ENCODE assay signal across 18 mouse cellular contexts in genomic region chr2:158922766-158923165, GRCm38 (mm10).
DNase-seq lines count a peak whose midpoint lies in the region; ATAC-seq and TF ChIP-seq lines count a peak whose summit lies in the region.
"Had no signal": no experiment of that assay in that cellular context is flagged by ENCODE, and none has a peak within 500 bp of the region (broad histone marks: within the 10 kb centered on the region; RNA-seq: fewer than 3 reads in every experiment).

No protein-coding gene starts in this region.

- WGBS in hindbrain, embryonic 10.5 days = 56% methylated on average over 5 of the region's 5 CpGs
- WGBS in hindbrain, embryonic 16.5 days = 71% methylated on average over 5 of the region's 5 CpGs
- 42% methylated on average over 5 of the region's 5 CpGs for WGBS in limb, embryonic 10.5 days
- WGBS in liver, embryonic 11.5 days = 42% methylated on average over 5 of the region's 5 CpGs

- no peaks in the 10 kb centered on the region for H3K27me3 ChIP-seq in hindbrain, embryonic 10.5 days (ENCODE audit: insufficient read depth, poor library complexity, severe bottlenecking)
- no peaks in the 10 kb centered on the region for H3K27me3 ChIP-seq in hindbrain, embryonic 16.5 days (replicated peaks; ENCODE audit: control insufficient read depth, insufficient read depth, low read length)
- H3K27me3 ChIP-seq in E14TG2a.4 (ENCODE audit: insufficient read depth, low read length) = 0 out of 2 replicates have a peak, but pooled peaks cover 4% of the 10 kb centered on the region
- no peaks in the 10 kb centered on the region for H3K27me3 ChIP-seq in limb, embryonic 10.5 days (ENCODE audit: low read depth, poor library complexity, severe bottlenecking)
- no peaks in the 10 kb centered on the region for H3K27me3 ChIP-seq in liver, embryonic 11.5 days (replicated peaks; ENCODE audit: control insufficient read depth, insufficient read depth, low read length)
- H3K27me3 ChIP-seq: embryonic facial prominence, embryonic 15.5 days; forebrain, embryonic 13.5 days; liver, embryonic 12.5 days had no signal

- no peak overlapping the region for H3K4me3 ChIP-seq in hindbrain, embryonic 10.5 days
- no peak overlapping the region for H3K4me3 ChIP-seq in hindbrain, embryonic 16.5 days (ENCODE audit: low read length)
- H3K4me3 ChIP-seq in E14TG2a.4 (replicated peaks; ENCODE audit: low read length) = no peak overlapping the region
- H3K4me3 ChIP-seq in limb, embryonic 10.5 days = no peak overlapping the region
- H3K4me3 ChIP-seq in liver, embryonic 11.5 days (ENCODE audit: low read depth, low read length) = no peak overlapping the region
- H3K4me3 ChIP-seq: embryonic facial prominence, embryonic 15.5 days; forebrain, embryonic 13.5 days; liver, embryonic 12.5 days had no signal

- TF ChIP-seq CTCF in E14TG2a.4 (conservative IDR thresholded peaks at IDR 0.05; ENCODE audit: low read length) = 0 out of 2 replicates have a peak, but pooled peaks have one; percentile 3

- no peak for ATAC-seq in hindbrain, embryonic 16.5 days
- ATAC-seq in liver, embryonic 11.5 days (replicated peaks; ENCODE audit: low FRiP score) = no peak
- ATAC-seq: forebrain, embryonic 13.5 days; hindbrain, postnatal 0 days; liver, embryonic 12.5 days had no signal

- H3K27ac ChIP-seq in hindbrain, embryonic 10.5 days = no peak overlapping the region
- no peak overlapping the region for H3K27ac ChIP-seq in hindbrain, embryonic 16.5 days (ENCODE audit: low read depth, low read length)
- no peak overlapping the region for H3K27ac ChIP-seq in limb, embryonic 10.5 days
- H3K27ac ChIP-seq in liver, embryonic 11.5 days (ENCODE audit: low read depth, low read length) = no peak overlapping the region
- H3K27ac ChIP-seq: embryonic facial prominence, embryonic 15.5 days; forebrain, embryonic 13.5 days; hindbrain, postnatal 0 days; liver, embryonic 12.5 days; stomach, postnatal 0 days had no signal

- H3K36me3 ChIP-seq in hindbrain, embryonic 10.5 days = no peaks in the 10 kb centered on the region
- H3K36me3 ChIP-seq in hindbrain, embryonic 16.5 days (ENCODE audit: control insufficient read depth, insufficient read depth, low read length) = no peaks in the 10 kb centered on the region
- H3K36me3 ChIP-seq in E14TG2a.4 (ENCODE audit: insufficient read depth, low read length) = no peaks in the 10 kb centered on the region
- H3K36me3 ChIP-seq in limb, embryonic 10.5 days = no peaks in the 10 kb centered on the region
- no peaks in the 10 kb centered on the region for H3K36me3 ChIP-seq in liver, embryonic 11.5 days (ENCODE audit: control insufficient read depth, insufficient read depth, low read length)
- H3K36me3 ChIP-seq: embryonic facial prominence, embryonic 15.5 days; liver, embryonic 12.5 days had no signal

- DNase-seq in hindbrain, embryonic 10.5 days (ENCODE audit: low spot score) = peak; percentile 33
- DNase-seq in embryo, embryonic 10 days (ENCODE audit: low spot score) = peak; percentile 68
- DNase-seq in limb, embryonic 10.5 days (ENCODE audit: low spot score) = peak; percentile 60
- DNase-seq in testis, postnatal 14 days (ENCODE audit: low spot score) = no peak
- DNase-seq in liver, embryonic 11.5 days (ENCODE audit: low spot score) = no peak
- no peak for DNase-seq in heart, adult 11 months
- DNase-seq: adrenal gland, adult 8-10 months; cerebellum, adult 9-11 months; heart, adult 18-20 months; heart, postnatal 10 days; thymus, postnatal 36 days had no signal

- no peak overlapping the region for H3K9ac ChIP-seq in hindbrain, embryonic 16.5 days (ENCODE audit: low read depth, low read length)
- H3K9ac ChIP-seq in liver, embryonic 11.5 days (ENCODE audit: low read depth, low read length) = no peak overlapping the region
- H3K9ac ChIP-seq: embryonic facial prominence, embryonic 15.5 days; forebrain, embryonic 13.5 days; liver, embryonic 12.5 days had no signal

- peaks cover 12% of the 10 kb centered on the region for H3K4me1 ChIP-seq in hindbrain, embryonic 10.5 days (replicated peaks)
- no peaks in the 10 kb centered on the region for H3K4me1 ChIP-seq in hindbrain, embryonic 16.5 days (ENCODE audit: control insufficient read depth, insufficient read depth, low read depth, low read length)
- H3K4me1 ChIP-seq in E14TG2a.4 (replicated peaks; ENCODE audit: low read depth, low read length) = peaks cover 7% of the 10 kb centered on the region
- no peaks in the 10 kb centered on the region for H3K4me1 ChIP-seq in limb, embryonic 10.5 days
- no peaks in the 10 kb centered on the region for H3K4me1 ChIP-seq in liver, embryonic 11.5 days (replicated peaks; ENCODE audit: control insufficient read depth, insufficient read depth, low read length)
- H3K4me1 ChIP-seq: embryonic facial prominence, embryonic 15.5 days; liver, embryonic 12.5 days had no signal

- H3K9me3 ChIP-seq in hindbrain, embryonic 10.5 days = no peaks in the 10 kb centered on the region
- no peaks in the 10 kb centered on the region for H3K9me3 ChIP-seq in hindbrain, embryonic 16.5 days (ENCODE audit: control insufficient read depth, low read length)
- H3K9me3 ChIP-seq in E14TG2a.4 (ENCODE audit: low read length) = no peaks in the 10 kb centered on the region
- no peaks in the 10 kb centered on the region for H3K9me3 ChIP-seq in limb, embryonic 10.5 days (replicated peaks)
- H3K9me3 ChIP-seq in liver, embryonic 11.5 days (ENCODE audit: control insufficient read depth, low read length) = no peaks in the 10 kb centered on the region
- H3K9me3 ChIP-seq: embryonic facial prominence, embryonic 15.5 days; forebrain, embryonic 13.5 days; liver, embryonic 12.5 days had no signal

- no peak overlapping the region for H3K4me2 ChIP-seq in hindbrain, embryonic 16.5 days (ENCODE audit: low read length)
- no peak overlapping the region for H3K4me2 ChIP-seq in liver, embryonic 11.5 days
- H3K4me2 ChIP-seq: embryonic facial prominence, embryonic 15.5 days; forebrain, embryonic 13.5 days; liver, embryonic 12.5 days had no signal

Comparison
In these comparisons a context has a peak if more than half of its experiments do, and no peak if none do; other contexts are left out.
1. DNase-seq: peak in hindbrain, embryonic 10.5 days (single experiment), embryo, embryonic 10 days (single experiment) and limb, embryonic 10.5 days (single experiment); none in testis, postnatal 14 days (single experiment), liver, embryonic 11.5 days (single experiment) and heart, adult 11 months (single experiment).